Mouse (Mus musculus) c-Kit-positive CD71-positive TER-119-positive erythroid progenitor cells, embryonic 14.5 days (primary cell): Measurements from ENCODE around the gene Gm20388.
A peak's percentile ranks its signal among the peaks of the same experiment; 100 is the strongest.

Source experiments
- DNase-seq: peaks from one replicate; pipeline ENCODE4 v3.0.0-alpha.2; 2013; ENCODE audit warnings: low spot score

The Gm20388 gene

GRCm38 (mm10) chr8:120261338-120262120 lies 350.9 kb downstream of the Gm20388 start:
- no peak for DNase-seq

- no peak for DNase-seq
Measured at GRCm38 (mm10) chr8:120263879-120264278, 353.2 kb downstream of the Gm20388 start.

GRCm38 (mm10) chr8:120264388-120264943 lies 353.8 kb downstream of the Gm20388 start:
- DNase-seq: no peak

- DNase-seq: no peak
Measured at GRCm38 (mm10) chr8:120264944-120265453, 354.4 kb downstream of the Gm20388 start.

GRCm38 (mm10) chr8:120265471-120265870 lies 354.8 kb downstream of the Gm20388 start:
- DNase-seq: no peak

GRCm38 (mm10) chr8:120268541-120268980 lies 357.9 kb downstream of the Gm20388 start:
- DNase-seq: no peak

- DNase-seq: no peak
Measured at GRCm38 (mm10) chr8:120270449-120270848, 359.8 kb downstream of the Gm20388 start.

GRCm38 (mm10) chr8:120273430-120273829 lies 362.8 kb downstream of the Gm20388 start:
- DNase-seq: no peak

- DNase-seq: peak; percentile 90
Measured at GRCm38 (mm10) chr8:120276051-120276890, 365.6 kb downstream of the Gm20388 start.

GRCm38 (mm10) chr8:120276891-120277426 lies 366.3 kb downstream of the Gm20388 start:
- no peak for DNase-seq

- no peak for DNase-seq
Measured at GRCm38 (mm10) chr8:120278009-120278408, 367.4 kb downstream of the Gm20388 start.

GRCm38 (mm10) chr8:120279418-120279817 lies 368.8 kb downstream of the Gm20388 start:
- no peak for DNase-seq

- peak; percentile 80 for DNase-seq
Measured at GRCm38 (mm10) chr8:120281487-120281886, 370.8 kb downstream of the Gm20388 start.

- no peak for DNase-seq
Measured at GRCm38 (mm10) chr8:120282465-120282864, 371.8 kb downstream of the Gm20388 start.

- DNase-seq: no peak
Measured at GRCm38 (mm10) chr8:120284265-120284664, 373.6 kb downstream of the Gm20388 start.

GRCm38 (mm10) chr8:120285033-120285432 lies 374.4 kb downstream of the Gm20388 start:
- DNase-seq: peak; percentile 35

GRCm38 (mm10) chr8:120285878-120286277 lies 375.2 kb downstream of the Gm20388 start:
- no peak for DNase-seq

- peak; percentile 85 for DNase-seq
Measured at GRCm38 (mm10) chr8:120288122-120288908, 377.7 kb downstream of the Gm20388 start.

GRCm38 (mm10) chr8:120289191-120289590 lies 378.6 kb downstream of the Gm20388 start:
- no peak for DNase-seq

GRCm38 (mm10) chr8:120289698-120290181 lies 379.1 kb downstream of the Gm20388 start:
- DNase-seq: no peak

GRCm38 (mm10) chr8:120290614-120291013 lies 380.0 kb downstream of the Gm20388 start:
- no peak for DNase-seq
